Mouse (Mus musculus): ENCODE results near the gene Tmem104.

DNA sequence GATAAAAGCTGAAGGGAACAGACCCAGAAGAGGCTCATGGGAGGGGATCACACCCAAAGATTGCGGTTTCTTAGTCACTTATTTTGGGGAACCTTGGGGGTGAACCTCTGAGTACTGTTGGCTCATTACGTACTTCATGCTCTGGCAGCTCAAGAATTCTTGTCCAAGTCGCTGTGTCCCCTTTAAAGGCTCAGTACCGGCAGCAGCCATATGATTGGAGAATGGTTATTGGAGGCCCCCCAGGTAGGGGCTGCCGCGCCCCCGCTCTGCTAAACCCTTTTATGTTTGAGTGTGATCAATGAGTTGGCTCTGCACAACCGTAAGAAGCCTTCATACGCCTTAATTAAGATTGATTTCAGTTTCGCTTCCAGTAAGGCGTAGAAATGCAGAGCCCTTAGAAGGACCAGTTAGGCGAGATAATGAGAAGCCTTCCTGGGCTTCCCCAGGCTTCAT lies 11.7 kb downstream of the Tmem104 start:
- TF ChIP-seq POLR2A (IDR thresholded peaks at IDR 0.05; ENCODE audit: borderline replicate concordance, extremely low read depth, low read depth, low read length): no peak
- no peak for TF ChIP-seq CTCF (IDR thresholded peaks at IDR 0.05; ENCODE audit: insufficient read depth, low read length)
